Mouse (Mus musculus): Measurements from ENCODE around the gene Hsf5. TPM values are rescaled to one million over a fixed set of nuclear protein-coding genes. Genes with fewer than 3 reads are reported as not detected.

Gene Hsf5
- polyA plus RNA-seq, 1 experiment from 2014 or later, result 0.14 TPM

DNA sequence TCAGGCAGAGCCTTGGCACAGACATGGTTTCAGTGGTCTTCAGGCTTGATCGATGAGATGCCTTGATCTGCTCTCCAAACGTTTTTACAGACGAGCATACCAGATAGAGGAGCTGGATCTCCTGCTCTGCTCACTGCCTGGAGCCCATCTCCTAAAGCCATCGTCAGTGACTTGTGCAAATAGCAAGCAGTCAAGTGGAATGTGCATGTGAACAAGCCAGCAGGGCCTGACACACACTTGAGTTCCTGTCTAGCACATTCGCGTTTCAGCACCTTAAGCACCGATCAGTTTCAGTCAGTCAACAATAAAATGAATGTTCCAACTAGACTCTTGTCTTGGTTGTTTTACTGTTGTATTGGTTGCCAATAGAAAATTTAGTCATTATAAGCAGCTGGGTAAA lies 42.3 kb downstream of the Hsf5 start:
- 38% methylated on average over 7 of the region's 7 CpGs for WGBS
- Histone ChIP-seq H3K4me1 (ENCODE audit: control insufficient read depth, insufficient read depth, low read length) (peaks cover 2% of the 10 kb centered on the region; the same call in 1 of the 2 replicates), H3K4me3 (ENCODE audit: low read length) (no peak overlapping the region), H3K4me2 (ENCODE audit: low read depth, low read length) (no peak overlapping the region), H3K9ac (ENCODE audit: low read length) (no peak overlapping the region), H3K9me3 (replicated peaks; ENCODE audit: control insufficient read depth, low read length) (no peaks in the 10 kb centered on the region), H3K27ac (ENCODE audit: low read length) (no peak overlapping the region), H3K27me3 (ENCODE audit: control insufficient read depth, insufficient read depth, low read length) (peaks cover 4% of the 10 kb centered on the region; the same call in 1 of the 2 replicates), H3K36me3 (ENCODE audit: control insufficient read depth, insufficient read depth) (no peaks in the 10 kb centered on the region)
- ATAC-seq (replicated peaks; ENCODE audit: extremely low read depth, insufficient read depth, low FRiP score), result no peak

- Histone ChIP-seq H3K9me3 (replicated peaks; ENCODE audit: control insufficient read depth, low read length) (no peaks in the 10 kb centered on the region), H3K4me2 (ENCODE audit: low read depth, low read length) (peak within 1 kb of the TSS; percentile 63), H3K4me1 (ENCODE audit: control insufficient read depth, insufficient read depth, low read length) (peaks cover 2% of the 10 kb centered on the region; the same call in 1 of the 2 replicates), H3K4me3 (ENCODE audit: low read length) (peak within 1 kb of the TSS; percentile 45), H3K36me3 (ENCODE audit: control insufficient read depth, insufficient read depth) (no peaks in the 10 kb centered on the region), H3K9ac (ENCODE audit: low read length) (peak within 1 kb of the TSS; percentile 46), H3K27me3 (ENCODE audit: control insufficient read depth, insufficient read depth, low read length) (peaks cover 7% of the 10 kb centered on the region; the same call in 1 of the 2 replicates), H3K27ac (ENCODE audit: low read length) (no peak within 1 kb of the TSS)
- WGBS, result 0% methylated on average over 8 of the region's 8 CpGs
- ATAC-seq (replicated peaks; ENCODE audit: extremely low read depth, insufficient read depth, low FRiP score), result peak; percentile 65
Observed at GRCm38 (mm10) chr11:87662407-87662806, 45.4 kb downstream of the Hsf5 start, which contains the start of gene Rnf43. TSS of gene Rnf43 (plus strand) at chr11:87662722.

DNA sequence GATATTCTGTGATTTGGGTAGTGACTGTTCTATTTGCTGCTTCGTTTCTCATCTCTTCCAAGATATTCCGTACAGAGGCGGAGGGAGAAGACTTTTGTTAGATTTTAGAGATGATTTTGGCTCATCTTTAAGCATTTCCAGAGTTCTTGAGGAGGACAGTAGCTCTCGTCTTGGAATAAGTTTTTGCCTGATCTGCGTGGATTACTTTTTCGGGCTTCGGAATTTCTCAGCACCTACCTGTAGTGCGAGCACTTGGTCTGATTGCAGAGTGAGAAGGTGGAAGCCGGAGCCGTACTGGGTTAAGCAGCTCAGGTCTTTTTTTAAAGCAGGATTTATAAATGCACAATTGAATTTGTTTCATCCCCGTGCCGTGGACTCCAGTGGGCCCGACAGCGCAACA lies 45.9 kb downstream of the Hsf5 start:
- Histone ChIP-seq H3K27me3 (ENCODE audit: control insufficient read depth, insufficient read depth, low read length) (peaks cover 7% of the 10 kb centered on the region; the same call in 1 of the 2 replicates), H3K36me3 (ENCODE audit: control insufficient read depth, insufficient read depth) (no peaks in the 10 kb centered on the region), H3K4me3 (ENCODE audit: low read length) (peak overlapping the region; percentile 45), H3K27ac (ENCODE audit: low read length) (no peak overlapping the region), H3K9ac (ENCODE audit: low read length) (peak overlapping the region; percentile 7), H3K4me1 (ENCODE audit: control insufficient read depth, insufficient read depth, low read length) (peaks cover 2% of the 10 kb centered on the region; the same call in 1 of the 2 replicates), H3K9me3 (replicated peaks; ENCODE audit: control insufficient read depth, low read length) (no peaks in the 10 kb centered on the region), H3K4me2 (ENCODE audit: low read depth, low read length) (peak overlapping the region; percentile 63)
- 16% methylated on average over 14 of the region's 14 CpGs for WGBS
- no peak for ATAC-seq (replicated peaks; ENCODE audit: extremely low read depth, insufficient read depth, low FRiP score)

DNA sequence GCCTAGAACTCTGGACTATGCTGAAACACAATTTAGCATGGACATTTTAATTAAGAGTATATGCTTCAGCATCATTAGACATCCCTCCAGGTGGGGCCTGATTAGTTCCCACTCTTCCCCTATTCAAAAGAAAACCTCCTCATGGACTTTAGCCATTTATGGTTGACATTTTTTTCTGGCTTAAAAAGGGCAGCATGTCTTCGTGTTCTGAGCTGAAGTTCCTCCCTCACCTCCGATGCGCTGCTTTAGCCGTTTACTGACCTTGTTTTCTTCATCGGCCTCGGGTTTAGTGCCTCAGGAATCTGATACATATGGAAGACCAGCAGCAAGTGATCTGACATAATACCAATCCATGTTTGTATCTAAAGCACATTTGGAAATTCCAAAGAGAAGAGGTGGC lies 47.0 kb downstream of the Hsf5 start:
- no peaks in the 10 kb centered on the region for H3K36me3 ChIP-seq (ENCODE audit: control insufficient read depth, insufficient read depth)
- 0 out of 2 replicates have a peak overlapping the region, but pooled peaks have one; percentile 15 for H3K4me2 ChIP-seq (ENCODE audit: low read depth, low read length)
- H3K4me3 ChIP-seq (ENCODE audit: low read length), result peak overlapping the region; percentile 31
- peaks cover 2% of the 10 kb centered on the region; the same call in 1 of the 2 replicates for H3K4me1 ChIP-seq (ENCODE audit: control insufficient read depth, insufficient read depth, low read length)
- WGBS, result 77% methylated on average over 6 of the region's 6 CpGs
- no peak overlapping the region for H3K9ac ChIP-seq (ENCODE audit: low read length)
- peaks cover 7% of the 10 kb centered on the region; the same call in 1 of the 2 replicates for H3K27me3 ChIP-seq (ENCODE audit: control insufficient read depth, insufficient read depth, low read length)
- no peak for ATAC-seq (replicated peaks; ENCODE audit: extremely low read depth, insufficient read depth, low FRiP score)
- H3K27ac ChIP-seq (ENCODE audit: low read length), result no peak overlapping the region
- H3K9me3 ChIP-seq (replicated peaks; ENCODE audit: control insufficient read depth, low read length), result no peaks in the 10 kb centered on the region

- Histone ChIP-seq H3K9ac (ENCODE audit: low read length) (peak overlapping the region; percentile 36), H3K4me2 (ENCODE audit: low read depth, low read length) (peak overlapping the region; percentile 30), H3K4me3 (ENCODE audit: low read length) (peak overlapping the region; percentile 31), H3K9me3 (replicated peaks; ENCODE audit: control insufficient read depth, low read length) (no peaks in the 10 kb centered on the region), H3K27me3 (ENCODE audit: control insufficient read depth, insufficient read depth, low read length) (peaks cover 7% of the 10 kb centered on the region; the same call in 1 of the 2 replicates), H3K36me3 (ENCODE audit: control insufficient read depth, insufficient read depth) (no peaks in the 10 kb centered on the region), H3K4me1 (ENCODE audit: control insufficient read depth, insufficient read depth, low read length) (peaks cover 2% of the 10 kb centered on the region; the same call in 1 of the 2 replicates), H3K27ac (ENCODE audit: low read length) (no peak overlapping the region)
- WGBS, result 67% methylated on average over 12 of the region's 12 CpGs
- no peak for ATAC-seq (replicated peaks; ENCODE audit: extremely low read depth, insufficient read depth, low FRiP score)
Observed at GRCm38 (mm10) chr11:87664521-87664920, 47.6 kb downstream of the Hsf5 start.

DNA sequence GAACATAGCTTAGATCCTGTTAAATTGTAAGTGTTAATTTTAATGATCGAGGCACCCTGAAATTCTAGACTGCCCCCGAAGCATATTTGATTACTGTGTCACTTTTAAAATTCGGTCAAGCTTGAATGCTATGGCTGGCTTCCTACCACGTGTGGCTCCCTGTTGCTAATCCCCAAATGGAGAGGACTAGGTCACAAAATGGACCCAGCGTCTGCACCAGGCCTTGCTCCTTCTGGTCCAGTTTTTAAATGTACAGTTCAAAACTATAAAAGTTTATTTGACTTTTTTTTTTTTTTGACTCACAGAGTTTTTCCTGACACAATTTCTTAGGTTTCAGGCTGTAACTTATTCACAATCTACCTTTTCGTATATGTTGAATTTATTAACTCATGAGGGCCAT lies 48.3 kb downstream of the Hsf5 start:
- WGBS, result 74% methylated on average over 6 of the region's 6 CpGs
- Histone ChIP-seq H3K36me3 (ENCODE audit: control insufficient read depth, insufficient read depth) (no peaks in the 10 kb centered on the region), H3K27ac (ENCODE audit: low read length) (no peak overlapping the region), H3K9ac (ENCODE audit: low read length) (no peak overlapping the region), H3K27me3 (ENCODE audit: control insufficient read depth, insufficient read depth, low read length) (peaks cover 7% of the 10 kb centered on the region; the same call in 1 of the 2 replicates), H3K4me3 (ENCODE audit: low read length) (peak overlapping the region; percentile 12; the same call in 1 of the 2 replicates), H3K4me2 (ENCODE audit: low read depth, low read length) (no peak overlapping the region), H3K4me1 (ENCODE audit: control insufficient read depth, insufficient read depth, low read length) (peaks cover 2% of the 10 kb centered on the region; the same call in 1 of the 2 replicates), H3K9me3 (replicated peaks; ENCODE audit: control insufficient read depth, low read length) (no peaks in the 10 kb centered on the region)
- no peak for ATAC-seq (replicated peaks; ENCODE audit: extremely low read depth, insufficient read depth, low FRiP score)

DNA sequence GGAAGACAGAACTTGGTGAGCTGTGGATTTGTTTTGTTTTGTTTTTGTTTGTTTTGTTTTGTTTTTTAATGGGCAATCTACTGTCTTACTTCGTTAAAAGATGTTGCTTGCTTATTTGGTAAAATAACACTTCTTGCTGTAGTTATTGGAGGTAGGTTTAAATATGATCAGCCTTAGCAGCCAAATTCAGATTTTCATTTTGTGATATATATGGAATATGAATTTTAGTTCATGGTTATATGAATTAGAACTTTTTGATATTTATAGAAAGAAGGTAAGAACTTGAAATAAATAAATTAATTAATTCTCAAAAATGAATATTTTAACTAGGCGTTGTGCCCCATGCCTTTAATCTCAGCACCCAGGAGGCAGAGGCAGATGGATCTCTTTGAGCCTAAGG lies 48.7 kb downstream of the Hsf5 start:
- no peak overlapping the region for H3K27ac ChIP-seq (ENCODE audit: low read length)
- peaks cover 7% of the 10 kb centered on the region; the same call in 1 of the 2 replicates for H3K27me3 ChIP-seq (ENCODE audit: control insufficient read depth, insufficient read depth, low read length)
- no peaks in the 10 kb centered on the region for H3K9me3 ChIP-seq (replicated peaks; ENCODE audit: control insufficient read depth, low read length)
- H3K36me3 ChIP-seq (ENCODE audit: control insufficient read depth, insufficient read depth), result no peaks in the 10 kb centered on the region
- 78% methylated on average over 2 of the region's 2 CpGs for WGBS
- no peak for ATAC-seq (replicated peaks; ENCODE audit: extremely low read depth, insufficient read depth, low FRiP score)
- peaks cover 2% of the 10 kb centered on the region; the same call in 1 of the 2 replicates for H3K4me1 ChIP-seq (ENCODE audit: control insufficient read depth, insufficient read depth, low read length)
- H3K4me3 ChIP-seq (ENCODE audit: low read length), result no peak overlapping the region
- H3K4me2 ChIP-seq (ENCODE audit: low read depth, low read length), result no peak overlapping the region
- H3K9ac ChIP-seq (ENCODE audit: low read length), result no peak overlapping the region

- H3K4me2 ChIP-seq (ENCODE audit: low read depth, low read length), result 0 out of 2 replicates have a peak overlapping the region, but pooled peaks have one; percentile 10
- 73% methylated on average over 12 of the region's 12 CpGs for WGBS
- no peak for ATAC-seq (replicated peaks; ENCODE audit: extremely low read depth, insufficient read depth, low FRiP score)
- peaks cover 7% of the 10 kb centered on the region; the same call in 1 of the 2 replicates for H3K27me3 ChIP-seq (ENCODE audit: control insufficient read depth, insufficient read depth, low read length)
- H3K4me1 ChIP-seq (ENCODE audit: control insufficient read depth, insufficient read depth, low read length), result peaks cover 2% of the 10 kb centered on the region; the same call in 1 of the 2 replicates
- peak overlapping the region; percentile 21 for H3K4me3 ChIP-seq (ENCODE audit: low read length)
- H3K9me3 ChIP-seq (replicated peaks; ENCODE audit: control insufficient read depth, low read length), result no peaks in the 10 kb centered on the region
- H3K27ac ChIP-seq (ENCODE audit: low read length), result no peak overlapping the region
- no peaks in the 10 kb centered on the region for H3K36me3 ChIP-seq (ENCODE audit: control insufficient read depth, insufficient read depth)
- H3K9ac ChIP-seq (ENCODE audit: low read length), result peak overlapping the region; percentile 20; the same call in 1 of the 2 replicates
Observed at GRCm38 (mm10) chr11:87666256-87667035, 49.5 kb downstream of the Hsf5 start.

Measured in heart, embryonic 16.5 days (tissue).